Mouse (Mus musculus) kidney, adult 2 months (tissue): ENCODE data around the gene Krt72. TPM values are rescaled to one million over a fixed set of nuclear protein-coding genes. Genes with fewer than 3 reads are reported as not detected.

Experiments
- DNase-seq: peaks from one replicate; pipeline ENCODE4 v3.0.0; 2021
- H3K27ac ChIP-seq: fragments of 200-500 bp; 2 replicates; pipeline ENCODE4 v1.5.1; 2012; ENCODE audit warnings: low read depth, low read length, control low read depth, inconsistent platforms; ENCODE audit not compliant: insufficient read depth
- H3K27me3 ChIP-seq: fragments of 200-500 bp; replicated peaks from 2 replicates; pipeline ENCODE4 v1.6.1; 2012; ENCODE audit warnings: mild to moderate bottlenecking, moderate library complexity, low read length, inconsistent platforms; ENCODE audit not compliant: control insufficient read depth, insufficient read depth
- H3K36me3 ChIP-seq: fragments of 200-500 bp; 2 replicates; pipeline ENCODE4 v1.6.1; 2012; ENCODE audit warnings: mild to moderate bottlenecking, moderate library complexity, low read length, inconsistent platforms; ENCODE audit not compliant: control insufficient read depth, insufficient read depth
- H3K4me1 ChIP-seq: fragments of 200-500 bp; 2 replicates; pipeline ENCODE4 v1.6.1; 2011; ENCODE audit warnings: low read length; ENCODE audit not compliant: control insufficient read depth, insufficient read depth
- H3K4me3 ChIP-seq: fragments of 200-500 bp; 2 replicates; pipeline ENCODE4 v1.5.1; 2011; ENCODE audit warnings: mild to moderate bottlenecking, low read depth, low read length, control low read depth; ENCODE audit not compliant: insufficient read depth
- CTCF ChIP-seq: fragments of 200-500 bp; conservative IDR thresholded peaks from 2 replicates; pipeline ENCODE4 v1.5.1; 2011; ENCODE audit warnings: low read depth, mild to moderate bottlenecking, control low read depth, low read length, moderate library complexity, mixed read lengths; ENCODE audit not compliant: insufficient read depth, insufficient read length
- POLR2A ChIP-seq: fragments of 200-500 bp; IDR thresholded peaks from one replicate; pipeline ENCODE4 v1.6.1; 2011; ENCODE audit warnings: low read depth, low read length, control low read depth
- WGBS: fragments of 180-500 bp; shearing (Covaris S2); methylation state at CpG from one replicate; pipeline ENCODE4 v1.1.7; 2018; 5-methylcytosine and 5-hydroxymethylcytosine counted together
- polyA plus RNA-seq: library from polyadenylated mRNA; depleted of rRNA; stranded (reverse); fragments of >200 nt; gene quantifications from 2 replicates; pipeline ENCODE4 v1.2.3, GENCODE M21; 2012; rRNA removed

Gene Krt72
- not detected in 2 replicates for polyA plus RNA-seq

DNA sequence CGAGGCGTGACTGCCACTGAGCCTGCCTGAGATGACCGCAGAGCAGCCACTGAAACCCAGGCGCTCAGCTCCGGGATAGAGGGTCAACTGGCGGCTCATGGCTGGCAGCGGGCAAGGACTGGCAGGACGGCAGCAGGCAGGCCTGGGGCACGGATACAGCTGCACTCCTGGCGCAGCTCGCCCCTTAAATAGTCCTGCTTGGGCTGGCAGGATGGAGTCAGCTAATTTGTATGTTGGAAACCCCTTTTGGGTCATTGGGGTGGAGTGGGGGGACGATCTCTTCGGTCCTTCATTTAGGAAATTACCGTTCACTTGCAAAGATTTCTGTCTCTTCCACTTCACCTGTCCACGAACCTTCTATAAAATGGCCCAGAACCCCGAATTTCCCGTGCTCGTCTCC is at the start of gene Krt72:
Krt72 (minus strand) TSS at position 101 of the 400 bp plus-strand sequence.
- Histone ChIP-seq H3K4me1 (no peaks in the 10 kb centered on the region), H3K36me3 (no peaks in the 10 kb centered on the region), H3K27ac (no peak within 1 kb of the TSS), H3K4me3 (no peak within 1 kb of the TSS), H3K27me3 (no peaks in the 10 kb centered on the region)
- TF ChIP-seq POLR2A, result no peak
- no peak for TF ChIP-seq CTCF
- no peak for DNase-seq
- WGBS, result 89% methylated on average over 18 of the region's 18 CpGs

GRCm38 (mm10) chr15:101834784-101835328 is 48.6 kb upstream of the Krt72 start:
- WGBS, result 70% methylated on average over 5 of the region's 5 CpGs
- Histone ChIP-seq H3K4me3 (no peak overlapping the region), H3K36me3 (no peaks in the 10 kb centered on the region), H3K27me3 (no peaks in the 10 kb centered on the region; the same call in none of the 2 replicates), H3K27ac (no peak overlapping the region), H3K4me1 (no peaks in the 10 kb centered on the region)
- DNase-seq, result no peak
- TF ChIP-seq POLR2A, result no peak
- 0 out of 2 replicates have a peak, but pooled peaks have one; percentile 2 for TF ChIP-seq CTCF

GRCm38 (mm10) chr15:101833131-101833530 is 46.9 kb upstream of the Krt72 start:
- no peak overlapping the region for H3K4me3 ChIP-seq
- no peaks in the 10 kb centered on the region for H3K4me1 ChIP-seq
- H3K27ac ChIP-seq, result no peak overlapping the region
- no peak for DNase-seq
- TF ChIP-seq CTCF (no peak), POLR2A (no peak)
- no peaks in the 10 kb centered on the region for H3K36me3 ChIP-seq
- no peaks in the 10 kb centered on the region; the same call in none of the 2 replicates for H3K27me3 ChIP-seq
- 26% methylated on average over 6 of the region's 6 CpGs for WGBS

DNA sequence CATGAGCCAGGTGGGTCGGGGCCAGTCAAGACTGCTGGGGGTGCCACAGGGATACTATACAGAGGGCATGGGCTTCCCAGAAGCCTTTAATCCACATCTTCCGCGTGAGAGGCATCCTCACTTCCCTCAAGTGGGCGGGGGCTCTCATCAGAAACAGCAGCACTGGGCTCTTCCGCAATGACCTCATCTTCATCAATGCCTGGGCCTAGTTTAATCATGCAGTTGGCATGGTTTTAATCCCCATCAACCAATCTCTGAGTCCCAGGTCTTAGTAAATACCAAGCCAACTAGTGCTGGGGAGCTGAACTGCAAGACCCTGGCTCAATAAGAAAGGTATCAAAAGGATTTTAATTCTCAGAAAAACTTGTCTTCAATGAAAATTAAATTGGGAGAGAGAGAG is 43.2 kb upstream of the Krt72 start:
- DNase-seq, result no peak
- H3K4me3 ChIP-seq, result no peak overlapping the region
- no peaks in the 10 kb centered on the region for H3K27me3 ChIP-seq
- H3K4me1 ChIP-seq, result no peaks in the 10 kb centered on the region
- H3K27ac ChIP-seq, result no peak overlapping the region
- TF ChIP-seq CTCF (no peak), POLR2A (no peak)
- no peaks in the 10 kb centered on the region for H3K36me3 ChIP-seq
- 80% methylated on average over 5 of the region's 5 CpGs for WGBS

GRCm38 (mm10) chr15:101821786-101822185 is 35.5 kb upstream of the Krt72 start:
- Histone ChIP-seq H3K27ac (no peak overlapping the region), H3K4me1 (no peaks in the 10 kb centered on the region), H3K27me3 (no peaks in the 10 kb centered on the region; the same call in 1 of the 2 replicates), H3K4me3 (no peak overlapping the region), H3K36me3 (no peaks in the 10 kb centered on the region)
- no peak for DNase-seq
- TF ChIP-seq CTCF (no peak), POLR2A (no peak)
- WGBS, result 28% methylated on average over 3 of the region's 3 CpGs

- Histone ChIP-seq H3K4me3 (no peak within 1 kb of the TSS), H3K4me1 (no peaks in the 10 kb centered on the region), H3K36me3 (no peaks in the 10 kb centered on the region), H3K27me3 (no peaks in the 10 kb centered on the region; the same call in 1 of the 2 replicates), H3K27ac (no peak within 1 kb of the TSS)
- no peak for DNase-seq
- 80% methylated on average over 16 of the region's 16 CpGs for WGBS
- TF ChIP-seq POLR2A, result no peak
- TF ChIP-seq CTCF, result no peak
Measured at GRCm38 (mm10) chr15:101817875-101818274, 31.6 kb upstream of the Krt72 start, which contains the start of gene Krt2. Gene Krt2, minus strand, starts transcription at chr15:101818169.

GRCm38 (mm10) chr15:101803052-101803822 is 17.0 kb upstream of the Krt72 start:
- H3K4me3 ChIP-seq, result no peak overlapping the region
- 81% methylated on average over 11 of the region's 11 CpGs for WGBS
- no peak for TF ChIP-seq POLR2A
- no peak for TF ChIP-seq CTCF
- H3K27ac ChIP-seq, result no peak overlapping the region
- no peak for DNase-seq
- no peaks in the 10 kb centered on the region for H3K27me3 ChIP-seq
- no peaks in the 10 kb centered on the region for H3K4me1 ChIP-seq
- no peaks in the 10 kb centered on the region for H3K36me3 ChIP-seq
